Mouse (Mus musculus): ENCODE measurements around the gene Pde5a. TPM values are rescaled to one million over a fixed set of nuclear protein-coding genes. Genes with fewer than 3 reads are reported as not detected.

Gene Pde5a
- polyA plus RNA-seq, 1 experiment from 2014 or later = 2.7 TPM

DNA sequence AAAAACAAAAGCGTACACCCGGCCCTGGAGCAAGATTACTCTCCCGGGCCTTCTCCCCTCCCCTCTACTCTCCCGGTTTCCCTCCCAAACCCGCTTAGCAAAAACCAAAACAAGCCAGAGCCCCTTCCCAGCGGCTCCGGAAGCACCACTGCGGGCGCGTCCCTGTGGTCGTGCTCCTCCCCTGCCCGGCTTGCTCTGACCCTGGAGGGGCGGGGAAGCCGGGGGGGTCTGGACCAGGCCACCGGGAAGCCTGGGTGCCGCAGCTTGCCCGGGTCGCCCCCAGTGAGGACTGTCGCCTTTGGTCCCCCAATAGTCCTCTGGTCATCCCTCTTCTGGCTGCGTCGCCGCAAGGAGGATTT is 833 bp downstream of the Pde5a start:
- WGBS = under 1% methylated on average over 22 of the region's 22 CpGs
- Histone ChIP-seq H3K27ac (peak overlapping the region; percentile 62), H3K9me3 (no peaks in the 10 kb centered on the region), H3K4me2 (replicated peaks) (peak overlapping the region; percentile 86), H3K9ac (peak overlapping the region; percentile 80), H3K27me3 (replicated peaks) (no peaks in the 10 kb centered on the region), H3K36me3 (no peaks in the 10 kb centered on the region), H3K4me3 (peak overlapping the region; percentile 67), H3K4me1 (peaks cover 5% of the 10 kb centered on the region; the same call in 1 of the 2 replicates)
- peak; percentile 72 for ATAC-seq (ENCODE audit: low FRiP score, low read depth)

- peak overlapping the region; percentile 80 for H3K9ac ChIP-seq
- ATAC-seq (ENCODE audit: low FRiP score, low read depth) = peak; percentile 78
- no peaks in the 10 kb centered on the region for H3K36me3 ChIP-seq
- H3K27me3 ChIP-seq (replicated peaks) = no peaks in the 10 kb centered on the region
- under 1% methylated on average over 77 of the region's 92 CpGs for WGBS
- H3K4me3 ChIP-seq = peak overlapping the region; percentile 67
- peak overlapping the region; percentile 86 for H3K4me2 ChIP-seq (replicated peaks)
- peaks cover 5% of the 10 kb centered on the region; the same call in 1 of the 2 replicates for H3K4me1 ChIP-seq
- H3K9me3 ChIP-seq = no peaks in the 10 kb centered on the region
- H3K27ac ChIP-seq = peak overlapping the region; percentile 62
Observed at GRCm38 (mm10) chr3:122729960-122730740, 1.4 kb downstream of the Pde5a start.

- no peak overlapping the region for H3K27ac ChIP-seq
- peak overlapping the region; percentile 67 for H3K4me3 ChIP-seq
- no peaks in the 10 kb centered on the region for H3K9me3 ChIP-seq
- H3K4me1 ChIP-seq = peaks cover 5% of the 10 kb centered on the region; the same call in 1 of the 2 replicates
- peak overlapping the region; percentile 80 for H3K9ac ChIP-seq
- 2% methylated on average over 13 of the region's 13 CpGs for WGBS
- H3K36me3 ChIP-seq = no peaks in the 10 kb centered on the region
- peak overlapping the region; percentile 86 for H3K4me2 ChIP-seq (replicated peaks)
- ATAC-seq (ENCODE audit: low FRiP score, low read depth) = peak; percentile 1; the same call in 1 of the 2 replicates
- no peaks in the 10 kb centered on the region for H3K27me3 ChIP-seq (replicated peaks)
Observed at GRCm38 (mm10) chr3:122730741-122731235, 2.0 kb downstream of the Pde5a start.

- Histone ChIP-seq H3K4me3 (no peak overlapping the region), H3K36me3 (no peaks in the 10 kb centered on the region), H3K27me3 (replicated peaks) (no peaks in the 10 kb centered on the region), H3K4me1 (peaks cover 5% of the 10 kb centered on the region; the same call in 1 of the 2 replicates), H3K27ac (no peak overlapping the region), H3K9ac (no peak overlapping the region), H3K4me2 (replicated peaks) (no peak overlapping the region), H3K9me3 (no peaks in the 10 kb centered on the region)
- ATAC-seq (ENCODE audit: low FRiP score, low read depth) = no peak
- WGBS = 75% methylated on average over 3 of the region's 3 CpGs
Observed at GRCm38 (mm10) chr3:122733806-122734205, 5.1 kb downstream of the Pde5a start.

- no peak for ATAC-seq (ENCODE audit: low FRiP score, low read depth)
- no peaks in the 10 kb centered on the region for H3K9me3 ChIP-seq
- no peaks in the 10 kb centered on the region for H3K27me3 ChIP-seq (replicated peaks)
- no peaks in the 10 kb centered on the region for H3K36me3 ChIP-seq
- WGBS = 90% methylated on average over 6 of the region's 6 CpGs
- peaks cover 5% of the 10 kb centered on the region; the same call in 1 of the 2 replicates for H3K4me1 ChIP-seq
- no peak overlapping the region for H3K4me2 ChIP-seq (replicated peaks)
- no peak overlapping the region for H3K27ac ChIP-seq
- no peak overlapping the region for H3K4me3 ChIP-seq
- H3K9ac ChIP-seq = no peak overlapping the region
Observed at GRCm38 (mm10) chr3:122734329-122734728, 5.6 kb downstream of the Pde5a start.

DNA sequence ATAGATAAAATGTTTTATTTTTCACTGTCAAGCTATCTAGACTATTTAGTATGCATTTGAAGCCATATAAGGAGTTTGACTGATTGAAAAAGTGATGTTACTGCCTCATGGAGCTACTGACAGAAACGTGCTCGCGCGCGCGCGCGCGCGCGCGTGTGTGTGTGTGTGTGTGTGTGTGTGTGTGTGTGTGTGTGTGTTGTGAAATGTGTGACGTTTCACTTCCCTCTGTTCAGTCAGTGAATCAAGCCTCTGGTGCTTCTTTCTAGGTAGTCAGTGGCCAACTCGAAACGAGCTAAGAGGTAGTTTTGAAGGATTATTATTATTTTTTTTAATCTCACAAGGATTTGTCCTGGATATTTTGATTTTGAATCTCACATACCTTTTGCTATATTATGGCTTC is 10.7 kb downstream of the Pde5a start:
- WGBS = 99% methylated on average over 14 of the region's 15 CpGs
- H3K27me3 ChIP-seq (replicated peaks) = no peaks in the 10 kb centered on the region
- H3K36me3 ChIP-seq = no peaks in the 10 kb centered on the region
- no peak overlapping the region for H3K4me2 ChIP-seq (replicated peaks)
- ATAC-seq (ENCODE audit: low FRiP score, low read depth) = no peak
- H3K9ac ChIP-seq = no peak overlapping the region
- H3K27ac ChIP-seq = no peak overlapping the region
- H3K4me1 ChIP-seq = no peaks in the 10 kb centered on the region
- no peak overlapping the region for H3K4me3 ChIP-seq
- 0 out of 2 replicates have a peak, but pooled peaks cover 5% of the 10 kb centered on the region for H3K9me3 ChIP-seq

- no peak overlapping the region for H3K27ac ChIP-seq
- H3K36me3 ChIP-seq = no peaks in the 10 kb centered on the region; the same call in 1 of the 2 replicates
- no peak for ATAC-seq (ENCODE audit: low FRiP score, low read depth)
- no peaks in the 10 kb centered on the region for H3K27me3 ChIP-seq (replicated peaks)
- H3K4me3 ChIP-seq = no peak overlapping the region
- H3K4me2 ChIP-seq (replicated peaks) = no peak overlapping the region
- WGBS = 91% methylated on average over 3 of the region's 3 CpGs
- no peak overlapping the region for H3K9ac ChIP-seq
- H3K9me3 ChIP-seq = peaks cover 14% of the 10 kb centered on the region; the same call in 1 of the 2 replicates
- H3K4me1 ChIP-seq = no peaks in the 10 kb centered on the region
Observed at GRCm38 (mm10) chr3:122744265-122744664, 15.5 kb downstream of the Pde5a start.

- Histone ChIP-seq H3K9ac (no peak overlapping the region), H3K4me1 (no peaks in the 10 kb centered on the region), H3K36me3 (no peaks in the 10 kb centered on the region; the same call in 1 of the 2 replicates), H3K27ac (no peak overlapping the region), H3K9me3 (peaks cover 10% of the 10 kb centered on the region; the same call in 1 of the 2 replicates), H3K4me2 (replicated peaks) (no peak overlapping the region), H3K4me3 (no peak overlapping the region), H3K27me3 (replicated peaks) (no peaks in the 10 kb centered on the region)
- ATAC-seq (ENCODE audit: low FRiP score, low read depth) = no peak
- WGBS = 87% methylated on average over 9 of the region's 9 CpGs
Observed at GRCm38 (mm10) chr3:122747921-122748700, 19.4 kb downstream of the Pde5a start.

- Histone ChIP-seq H3K4me2 (replicated peaks) (no peak overlapping the region), H3K9me3 (no peaks in the 10 kb centered on the region), H3K4me3 (no peak overlapping the region), H3K27ac (no peak overlapping the region), H3K4me1 (no peaks in the 10 kb centered on the region), H3K27me3 (replicated peaks) (no peaks in the 10 kb centered on the region), H3K36me3 (no peaks in the 10 kb centered on the region), H3K9ac (no peak overlapping the region)
- WGBS = 86% methylated on average over 8 of the region's 8 CpGs
- no peak for ATAC-seq (ENCODE audit: low FRiP score, low read depth)
Observed at GRCm38 (mm10) chr3:122763240-122763761, 34.6 kb downstream of the Pde5a start.

DNA sequence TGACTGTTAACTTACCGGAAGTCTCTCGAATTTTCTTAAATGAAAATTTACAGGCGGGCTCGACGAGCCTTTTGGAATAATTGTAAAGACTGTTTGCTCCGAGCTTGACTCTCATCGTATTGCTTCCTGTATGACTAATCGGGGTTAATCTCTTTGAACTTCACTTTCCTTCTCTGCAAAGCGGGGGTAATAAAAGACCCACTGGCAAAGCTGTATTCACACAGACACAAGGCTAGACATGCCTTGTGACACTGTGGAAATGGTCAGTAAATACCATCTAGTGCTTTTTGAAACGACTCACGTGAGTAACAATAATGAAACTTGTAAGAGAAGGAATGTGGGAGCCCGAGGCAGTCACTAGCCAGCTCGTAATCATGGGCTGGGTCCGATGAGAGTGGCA is 35.0 kb downstream of the Pde5a start:
- Histone ChIP-seq H3K9ac (no peak overlapping the region), H3K27me3 (replicated peaks) (no peaks in the 10 kb centered on the region), H3K4me1 (no peaks in the 10 kb centered on the region), H3K4me2 (replicated peaks) (no peak overlapping the region), H3K9me3 (no peaks in the 10 kb centered on the region), H3K27ac (no peak overlapping the region), H3K36me3 (no peaks in the 10 kb centered on the region), H3K4me3 (no peak overlapping the region)
- no peak for ATAC-seq (ENCODE audit: low FRiP score, low read depth)
- WGBS = 56% methylated on average over 14 of the region's 14 CpGs

GRCm38 (mm10) chr3:122766930-122767329 is 38.2 kb downstream of the Pde5a start:
- WGBS = 61% methylated on average over 4 of the region's 4 CpGs
- Histone ChIP-seq H3K27me3 (replicated peaks) (no peaks in the 10 kb centered on the region), H3K27ac (no peak overlapping the region), H3K9ac (no peak overlapping the region), H3K4me2 (replicated peaks) (no peak overlapping the region), H3K4me3 (no peak overlapping the region), H3K9me3 (no peaks in the 10 kb centered on the region), H3K36me3 (no peaks in the 10 kb centered on the region), H3K4me1 (no peaks in the 10 kb centered on the region)
- ATAC-seq (ENCODE audit: low FRiP score, low read depth) = no peak

- 68% methylated on average over 5 of the region's 5 CpGs for WGBS
- Histone ChIP-seq H3K4me1 (no peaks in the 10 kb centered on the region), H3K27ac (no peak overlapping the region), H3K9ac (no peak overlapping the region), H3K4me3 (no peak overlapping the region), H3K36me3 (no peaks in the 10 kb centered on the region), H3K4me2 (replicated peaks) (no peak overlapping the region), H3K9me3 (no peaks in the 10 kb centered on the region), H3K27me3 (replicated peaks) (no peaks in the 10 kb centered on the region)
- no peak for ATAC-seq (ENCODE audit: low FRiP score, low read depth)
Observed at GRCm38 (mm10) chr3:122767841-122768240, 39.1 kb downstream of the Pde5a start.
